Mouse (Mus musculus) liver, adult 2 months (tissue): ENCODE results near the gene Gcc2.
"Not testable (repeated sequence)": the region's sequence is repeated elsewhere in the genome, so short reads cannot be mapped to it uniquely, and the experiment has no call there.

Experiments
- CTCF ChIP-seq: fragments of 200-500 bp; IDR thresholded peaks from 2 replicates; pipeline ENCODE4 v1.5.1; 2011; ENCODE audit warnings: low read depth, low read length, control low read depth
- POLR2A ChIP-seq: fragments of 200-500 bp; IDR thresholded peaks from 2 replicates; pipeline ENCODE4 v1.6.1; 2011; ENCODE audit warnings: low read length, control low read depth; ENCODE audit not compliant: insufficient read depth; ENCODE audit errors: extremely low read depth

DNA sequence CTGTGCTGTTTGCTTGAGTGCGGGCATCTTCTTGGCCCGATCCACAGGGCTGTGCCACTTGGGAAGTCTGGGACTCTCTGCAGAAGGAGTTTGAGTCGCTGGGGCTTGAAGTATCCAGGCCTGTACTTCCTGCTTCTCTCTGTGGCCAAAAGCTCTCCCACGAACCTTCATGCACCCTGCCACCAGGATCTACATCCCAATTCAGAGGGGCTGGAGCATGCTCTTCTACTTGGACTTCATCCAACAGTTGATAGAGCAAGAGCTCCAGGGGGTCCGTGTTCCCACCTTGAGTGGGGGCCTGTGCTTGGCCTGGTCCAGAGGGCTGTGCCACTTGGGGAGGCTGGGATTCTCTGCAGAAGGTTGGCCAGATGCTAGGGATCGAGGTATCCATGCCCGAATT lies 24.2 kb upstream of the Gcc2 start:
- not testable (repeated sequence) for TF ChIP-seq CTCF, POLR2A
